Mouse (Mus musculus): ENCODE results near the gene Zeb2. TPM values are rescaled to one million over a fixed set of nuclear protein-coding genes. Genes with fewer than 3 reads are reported as not detected.

The Zeb2 gene
- polyA plus RNA-seq, 1 experiment, result 59.0 TPM

DNA sequence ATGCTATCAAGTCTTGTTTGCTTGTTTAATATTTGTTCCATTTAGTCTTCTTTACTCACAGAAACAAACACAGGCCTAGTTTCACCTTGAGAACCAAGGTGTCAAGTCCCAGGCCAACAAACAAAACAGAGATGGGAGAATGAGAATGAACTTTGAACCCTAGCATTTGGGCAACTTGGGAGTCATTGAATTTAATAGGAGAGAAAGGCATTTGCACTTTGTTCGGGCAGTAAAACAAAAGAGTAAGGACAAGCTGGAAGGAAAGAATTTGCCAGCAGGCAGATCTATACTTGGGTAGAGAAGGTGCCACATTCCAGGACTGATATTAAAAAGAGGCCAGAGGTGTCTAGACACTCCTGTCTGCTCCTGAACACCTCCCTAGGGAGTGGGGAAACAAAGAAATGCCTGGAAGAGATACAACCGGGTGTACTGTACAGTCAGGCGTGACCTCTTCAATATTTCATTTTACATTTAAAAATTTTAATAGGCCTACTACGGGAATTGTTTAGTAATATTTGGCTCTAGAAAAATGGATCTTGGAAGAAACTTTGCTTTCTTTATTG lies 165.5 kb downstream of the Zeb2 start:
- H3K4me3 ChIP-seq (replicated peaks; ENCODE audit: extremely low read depth, low read depth, low read length), result no peak overlapping the region
- DNase-seq, result no peak
- peaks cover 6% of the 10 kb centered on the region; the same call in 1 of the 2 replicates for H3K4me1 ChIP-seq (ENCODE audit: control insufficient read depth, insufficient read depth, low read length)
- TF ChIP-seq POLR2A (IDR thresholded peaks at IDR 0.05; ENCODE audit: borderline replicate concordance, extremely low read depth, low read depth, low read length) (no peak), CTCF (IDR thresholded peaks at IDR 0.05; ENCODE audit: insufficient read depth, low read length) (no peak)
- 78% methylated on average over 4 of the region's 4 CpGs for WGBS

DNA sequence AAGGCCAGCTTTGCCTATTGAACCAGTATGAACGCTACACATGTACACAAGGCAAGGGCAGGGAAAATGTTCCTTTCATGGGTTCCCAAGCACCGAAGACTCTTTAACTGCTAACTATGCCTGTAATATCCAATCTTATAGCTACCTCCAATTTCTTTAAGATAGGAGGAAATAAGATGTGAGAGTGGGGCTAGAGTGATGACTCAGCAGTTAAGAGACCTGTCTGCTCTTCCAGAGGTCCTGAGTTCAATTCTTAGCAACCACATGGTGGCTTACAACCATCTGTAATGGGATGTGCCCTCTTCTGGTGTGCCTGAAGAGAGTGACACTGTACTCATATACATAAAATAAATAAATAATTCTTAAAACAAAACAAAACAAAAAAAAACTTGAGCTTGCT lies 172.5 kb downstream of the Zeb2 start:
- 94% methylated on average over 2 of the region's 2 CpGs for WGBS
- Histone ChIP-seq H3K4me1 (ENCODE audit: control insufficient read depth, insufficient read depth, low read length) (no peaks in the 10 kb centered on the region), H3K4me3 (replicated peaks; ENCODE audit: extremely low read depth, low read depth, low read length) (no peak overlapping the region)
- no peak for TF ChIP-seq CTCF (IDR thresholded peaks at IDR 0.05; ENCODE audit: insufficient read depth, low read length)
- no peak for TF ChIP-seq POLR2A (IDR thresholded peaks at IDR 0.05; ENCODE audit: borderline replicate concordance, extremely low read depth, low read depth, low read length)
- DNase-seq, result no peak

Other genes with a start within 250 kb of the Zeb2 start
- gene Gtdc1, start 189.7 kb downstream of the Zeb2 start, polyA plus RNA-seq (2012; rRNA removed), result 2.4 and 5.9 TPM in 2 replicates